Mouse (Mus musculus) heart, postnatal 10 days (tissue): ENCODE measurements around the gene Slc2a8. TPM values are rescaled to one million over a fixed set of nuclear protein-coding genes. Genes with fewer than 3 reads are reported as not detected.
A peak's percentile ranks its signal among the peaks of the same experiment; 100 is the strongest.
"Not testable (repeated sequence)": the region's sequence is repeated elsewhere in the genome, so short reads cannot be mapped to it uniquely, and the experiment has no call there.

Source experiments
- DNase-seq, 2 experiments: peaks; one replicate each; pipeline ENCODE4 v3.0.0; 2021
- intact Hi-C: fragments of 180-260 bp; cut with DNase I; formaldehyde crosslinking; loops from one replicate; pipeline ENCODE4 v1.15.1; 2025
- total RNA-seq, 2 experiments: library from RNA; stranded (reverse); gene quantifications; 2 replicates each; pipeline ENCODE4 v1.2.3; 2021

Gene Slc2a8
- total RNA-seq, result 10 to 100 TPM; 17.3 to 17.9 TPM

- peak; percentile 95 to 96 for DNase-seq
- intact Hi-C loops, result no loop called here
These were observed at the start of gene Slc2a8 for GRCm38 (mm10) chr2:32981725-32982271. Gene Slc2a8 (minus strand): TSS chr2:32982083.

- no peak for DNase-seq
- intact Hi-C loops, result loop anchor here (2.0 kb wide), 1 partner anchor 106 kb away; the partner anchor contains the start of gene Garnl3
These were observed 43.2 kb upstream of the Slc2a8 start for GRCm38 (mm10) chr2:33025040-33025439.

- intact Hi-C loops, result loop anchor here (2.0 kb wide), 1 partner anchor 106 kb away; the partner anchor contains the start of gene Garnl3
- DNase-seq, result peak; percentile 47
These were observed 42.7 kb upstream of the Slc2a8 start for GRCm38 (mm10) chr2:33024564-33024963.

- DNase-seq, result no peak
- intact Hi-C loops, result no loop called here
These were observed 41.0 kb upstream of the Slc2a8 start for GRCm38 (mm10) chr2:33022846-33023245.

GRCm38 (mm10) chr2:33018026-33018425 is 36.1 kb upstream of the Slc2a8 start:
- DNase-seq, result peak; percentile 66 to 81
- intact Hi-C loops, result no loop called here

- no peak for DNase-seq
- intact Hi-C loops, result no loop called here
These were observed 35.3 kb upstream of the Slc2a8 start for GRCm38 (mm10) chr2:33017191-33017590.

- intact Hi-C loops, result no loop called here
- DNase-seq, result no peak
These were observed 33.0 kb upstream of the Slc2a8 start for GRCm38 (mm10) chr2:33014877-33015276.

GRCm38 (mm10) chr2:33009055-33009454 is 27.2 kb upstream of the Slc2a8 start:
- intact Hi-C loops, DNase-seq: not testable (repeated sequence)

- intact Hi-C loops, result no loop called here
- peak; percentile 37 to 41 for DNase-seq
These were observed 23.2 kb upstream of the Slc2a8 start for GRCm38 (mm10) chr2:33005041-33005440.

- no peak for DNase-seq
- intact Hi-C loops, result no loop called here
These were observed 20.3 kb upstream of the Slc2a8 start for GRCm38 (mm10) chr2:33002144-33002543.

GRCm38 (mm10) chr2:32999752-33000151 is 17.9 kb upstream of the Slc2a8 start:
- no peak for DNase-seq
- intact Hi-C loops, result no loop called here

GRCm38 (mm10) chr2:32997792-32998191 is 15.9 kb upstream of the Slc2a8 start:
- intact Hi-C loops, result no loop called here

GRCm38 (mm10) chr2:32997081-32997480 is 15.2 kb upstream of the Slc2a8 start:
- intact Hi-C loops, result no loop called here
- no peak for DNase-seq

More at GRCm38 (mm10) chr2:32997792-32998191, 15.9 kb upstream of the Slc2a8 start:
- no peak for DNase-seq

- intact Hi-C loops, result loop anchor here (5.0 kb wide), 1 partner anchor 355 kb away; no protein-coding TSS in a partner anchor
- no peak for DNase-seq
These were observed 10.2 kb upstream of the Slc2a8 start for GRCm38 (mm10) chr2:32992130-32992529.

GRCm38 (mm10) chr2:32990167-32990832 is 8.4 kb upstream of the Slc2a8 start:
- no peak for DNase-seq
- intact Hi-C loops, result loop anchor here (2.0 to 5.0 kb wide), 2 partner anchors 143 to 357 kb away; no protein-coding TSS in a partner anchor

- intact Hi-C loops, result no loop called here
- no peak for DNase-seq
These were observed 7.5 kb upstream of the Slc2a8 start for GRCm38 (mm10) chr2:32989376-32989775.

- intact Hi-C loops, result no loop called here
- no peak for DNase-seq
These were observed 4.0 kb upstream of the Slc2a8 start for GRCm38 (mm10) chr2:32985844-32986243.

GRCm38 (mm10) chr2:32983617-32984016 is 1.7 kb upstream of the Slc2a8 start:
- intact Hi-C loops, result no loop called here
- DNase-seq, result no peak

GRCm38 (mm10) chr2:32982700-32983099 is 817 bp upstream of the Slc2a8 start:
- peak in 1 of 2 experiments; percentile 36 for DNase-seq
- intact Hi-C loops, result no loop called here

GRCm38 (mm10) chr2:32981281-32981680 is 602 bp downstream of the Slc2a8 start:
- intact Hi-C loops, result no loop called here
- DNase-seq, result no peak

GRCm38 (mm10) chr2:32979675-32980074 is 2.2 kb downstream of the Slc2a8 start:
- DNase-seq, result no peak
- intact Hi-C loops, result no loop called here

GRCm38 (mm10) chr2:32978675-32979074 is 3.2 kb downstream of the Slc2a8 start:
- DNase-seq, result no peak
- intact Hi-C loops, result no loop called here
